Mouse (Mus musculus) forebrain, embryonic 14.5 days (tissue): ENCODE results near the gene Emsy. TPM values are rescaled to one million over a fixed set of nuclear protein-coding genes. Genes with fewer than 3 reads are reported as not detected.

Source experiments
- ATAC-seq: fragments of 200-750 bp; cut with Nextera tagmentation; 2 replicates; pipeline ENCODE4 v1.8.0; 2017; ENCODE audit warnings: mild to moderate bottlenecking, moderate library complexity
- DNase-seq: peaks from one replicate; pipeline ENCODE4 v3.0.0-alpha.2; 2015; ENCODE audit warnings: low spot score
- H3K27ac ChIP-seq: fragments of 300-500 bp; sonication (generic); 2 replicates; pipeline ENCODE4 v1.5.1; 2014; ENCODE audit warnings: low read depth, mild to moderate bottlenecking, control low read depth, low read length, moderate library complexity
- H3K27me3 ChIP-seq: fragments of 300-500 bp; sonication (generic); replicated peaks from 2 replicates; pipeline ENCODE4 v1.6.1; 2014; ENCODE audit warnings: low read length, control low read depth, mixed read lengths; ENCODE audit not compliant: control insufficient read depth, insufficient read depth
- H3K36me3 ChIP-seq: fragments of 300-500 bp; sonication (generic); 2 replicates; pipeline ENCODE4 v1.6.1; 2014; ENCODE audit warnings: low read length, control low read depth; ENCODE audit not compliant: control insufficient read depth, insufficient read depth
- H3K4me1 ChIP-seq: fragments of 300-500 bp; sonication (generic); 2 replicates; pipeline ENCODE4 v1.6.1; 2014; ENCODE audit warnings: antibody characterized with exemption, low read length, control low read depth; ENCODE audit not compliant: control insufficient read depth, insufficient read depth
- H3K4me2 ChIP-seq: fragments of 300-500 bp; sonication (generic); 2 replicates; pipeline ENCODE4 v1.6.1; 2014; ENCODE audit warnings: mild to moderate bottlenecking, control low read depth, low read length
- H3K4me3 ChIP-seq: fragments of 300-500 bp; sonication (generic); 2 replicates; pipeline ENCODE4 v1.5.1; 2014; ENCODE audit warnings: low read depth, low read length, control low read depth
- H3K9ac ChIP-seq: fragments of 300-500 bp; sonication (generic); 2 replicates; pipeline ENCODE4 v1.6.1; 2014; ENCODE audit warnings: mild to moderate bottlenecking, low read length, control low read depth, moderate library complexity
- H3K9me3 ChIP-seq: fragments of 300-500 bp; sonication (generic); replicated peaks from 2 replicates; pipeline ENCODE4 v1.6.1; 2016; ENCODE audit warnings: low read length, control low read depth, mixed read lengths; ENCODE audit not compliant: control insufficient read depth
- WGBS: fragments of 180-500 bp; shearing (Covaris S2); extraction: QIAGEN DNeasy Blood & Tissue Kit; methylation state at CpG from one replicate; pipeline ENCODE4 v1.1.7; 2014; 5-methylcytosine and 5-hydroxymethylcytosine counted together
- polyA plus RNA-seq: library from polyadenylated mRNA; unstranded; fragments of >200 nt; fragmentation: Nextera tagmentation; extraction: Ambion mirVana; gene quantifications from 2 replicates; pipeline ENCODE4 v1.2.1, GENCODE M21; 2014

Gene Emsy
- polyA plus RNA-seq, 1 experiment from 2014 or later = 49.4 TPM

DNA sequence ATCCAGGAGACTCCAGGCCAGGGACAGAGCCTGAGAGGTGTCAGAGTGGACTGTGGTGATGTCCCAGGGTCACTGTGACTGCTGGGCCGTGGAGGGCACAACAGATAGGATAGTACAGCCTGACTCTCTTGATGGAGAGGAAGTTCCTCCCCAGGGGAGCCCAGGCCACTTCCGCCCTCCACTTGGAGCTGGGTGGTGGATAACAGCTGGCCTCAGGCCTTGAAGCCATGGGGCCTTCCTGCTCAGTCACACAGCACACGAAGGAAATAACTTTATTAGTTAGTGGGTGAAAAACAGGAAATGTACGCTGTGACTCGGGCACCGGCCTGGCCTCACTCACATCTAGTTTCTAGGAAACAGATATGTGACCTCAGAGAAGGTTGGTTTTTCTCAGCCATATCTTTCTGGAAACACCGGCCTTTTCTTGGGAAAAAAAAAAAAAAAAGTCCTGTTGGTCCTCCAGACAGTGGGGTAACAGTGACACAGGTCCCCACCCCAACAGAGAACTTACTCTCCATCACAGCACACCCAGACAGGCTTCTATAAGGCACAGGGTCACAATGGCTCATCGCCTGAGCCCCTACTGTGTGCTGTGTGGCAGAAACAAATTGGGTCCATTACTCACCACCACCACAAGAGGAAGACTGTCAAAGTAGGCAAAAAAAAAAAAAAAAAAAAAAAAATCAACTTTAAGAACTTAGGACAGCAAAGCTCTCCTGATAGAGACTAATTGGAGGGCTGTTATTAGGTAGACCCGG lies 91.8 kb downstream of the Emsy start:
- no peak overlapping the region for H3K4me2 ChIP-seq
- no peaks in the 10 kb centered on the region for H3K36me3 ChIP-seq
- 79% methylated on average over 9 of the region's 9 CpGs for WGBS
- H3K4me1 ChIP-seq = no peaks in the 10 kb centered on the region
- H3K9ac ChIP-seq = no peak overlapping the region
- no peaks in the 10 kb centered on the region for H3K27me3 ChIP-seq
- DNase-seq (no peak), ATAC-seq (no peak)
- H3K27ac ChIP-seq = no peak overlapping the region; the same call in 1 of the 2 replicates
- H3K9me3 ChIP-seq = no peaks in the 10 kb centered on the region
- no peak overlapping the region for H3K4me3 ChIP-seq

DNA sequence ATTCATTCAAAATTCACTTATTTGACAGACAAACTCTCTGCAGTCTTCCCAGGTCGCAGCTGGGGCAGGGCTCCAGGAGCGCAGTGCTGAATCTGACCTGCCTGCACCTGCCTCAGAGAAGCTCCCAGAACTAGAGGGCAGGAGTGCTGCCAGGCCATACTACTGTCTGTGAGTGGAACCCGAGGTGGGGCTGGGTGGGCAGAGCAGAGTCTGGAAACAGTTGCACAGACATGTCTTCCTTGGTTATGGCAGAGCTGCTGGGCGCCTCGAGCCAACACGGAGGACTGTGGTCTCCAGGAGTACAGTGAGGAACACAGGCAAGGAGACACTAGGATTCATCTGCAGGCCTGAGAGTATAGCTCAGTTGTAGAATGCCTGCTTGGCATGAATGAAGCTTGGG lies 92.6 kb downstream of the Emsy start:
- WGBS = 88% methylated on average over 6 of the region's 6 CpGs
- Histone ChIP-seq H3K36me3 (no peaks in the 10 kb centered on the region), H3K9ac (no peak overlapping the region), H3K4me1 (no peaks in the 10 kb centered on the region), H3K4me2 (no peak overlapping the region), H3K27me3 (no peaks in the 10 kb centered on the region), H3K9me3 (no peaks in the 10 kb centered on the region), H3K4me3 (no peak overlapping the region), H3K27ac (no peak overlapping the region)
- ATAC-seq (no peak), DNase-seq (no peak)

DNA sequence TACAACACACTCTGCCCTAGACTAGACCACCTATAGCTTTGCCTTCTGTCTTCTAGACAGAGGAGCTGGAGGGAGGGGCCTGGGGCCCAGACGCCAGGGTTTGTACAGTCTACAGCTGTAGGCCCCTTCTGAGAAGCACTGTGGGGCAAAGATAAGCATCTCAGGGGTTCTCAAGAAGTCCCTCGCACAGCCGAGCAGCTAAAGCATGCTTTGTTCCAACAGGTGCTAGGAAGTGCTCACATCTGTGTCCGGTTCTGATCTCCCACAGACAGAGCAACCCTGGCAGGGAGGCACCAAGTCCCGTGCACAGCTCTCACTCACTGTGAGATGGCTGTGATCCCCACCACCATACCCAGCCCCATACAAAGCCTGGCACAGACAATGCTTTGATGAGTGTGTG lies 93.6 kb downstream of the Emsy start:
- no peak overlapping the region for H3K4me2 ChIP-seq
- DNase-seq (no peak), ATAC-seq (no peak)
- no peaks in the 10 kb centered on the region for H3K27me3 ChIP-seq
- no peaks in the 10 kb centered on the region for H3K9me3 ChIP-seq
- no peaks in the 10 kb centered on the region for H3K36me3 ChIP-seq
- no peaks in the 10 kb centered on the region for H3K4me1 ChIP-seq
- 78% methylated on average over 5 of the region's 5 CpGs for WGBS
- no peak overlapping the region for H3K9ac ChIP-seq
- H3K4me3 ChIP-seq = no peak overlapping the region
- H3K27ac ChIP-seq = no peak overlapping the region

DNA sequence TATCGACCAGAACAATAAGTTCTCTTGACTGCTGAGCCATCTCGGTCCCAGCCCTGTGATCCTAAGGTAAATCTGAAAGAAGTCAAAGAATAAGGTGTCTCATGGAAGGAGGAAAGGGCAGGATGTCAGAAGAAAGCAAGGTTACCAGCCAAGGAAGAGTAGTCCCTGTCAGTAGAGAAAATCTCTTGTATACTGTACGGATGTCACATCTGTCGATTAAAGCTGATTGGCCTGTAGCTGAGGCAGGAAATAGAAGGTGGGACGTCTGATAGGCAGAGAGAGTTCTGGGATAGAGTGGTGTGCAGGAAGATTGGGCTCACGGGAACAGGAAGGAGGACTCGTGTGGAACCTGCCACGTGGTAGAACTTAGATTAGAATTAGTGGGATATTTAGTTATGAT lies 94.4 kb downstream of the Emsy start:
- Histone ChIP-seq H3K4me1 (no peaks in the 10 kb centered on the region), H3K9ac (no peak overlapping the region), H3K27ac (no peak overlapping the region), H3K9me3 (no peaks in the 10 kb centered on the region), H3K27me3 (no peaks in the 10 kb centered on the region), H3K4me2 (no peak overlapping the region), H3K36me3 (no peaks in the 10 kb centered on the region), H3K4me3 (no peak overlapping the region)
- 87% methylated on average over 8 of the region's 8 CpGs for WGBS
- ATAC-seq (no peak), DNase-seq (no peak)

DNA sequence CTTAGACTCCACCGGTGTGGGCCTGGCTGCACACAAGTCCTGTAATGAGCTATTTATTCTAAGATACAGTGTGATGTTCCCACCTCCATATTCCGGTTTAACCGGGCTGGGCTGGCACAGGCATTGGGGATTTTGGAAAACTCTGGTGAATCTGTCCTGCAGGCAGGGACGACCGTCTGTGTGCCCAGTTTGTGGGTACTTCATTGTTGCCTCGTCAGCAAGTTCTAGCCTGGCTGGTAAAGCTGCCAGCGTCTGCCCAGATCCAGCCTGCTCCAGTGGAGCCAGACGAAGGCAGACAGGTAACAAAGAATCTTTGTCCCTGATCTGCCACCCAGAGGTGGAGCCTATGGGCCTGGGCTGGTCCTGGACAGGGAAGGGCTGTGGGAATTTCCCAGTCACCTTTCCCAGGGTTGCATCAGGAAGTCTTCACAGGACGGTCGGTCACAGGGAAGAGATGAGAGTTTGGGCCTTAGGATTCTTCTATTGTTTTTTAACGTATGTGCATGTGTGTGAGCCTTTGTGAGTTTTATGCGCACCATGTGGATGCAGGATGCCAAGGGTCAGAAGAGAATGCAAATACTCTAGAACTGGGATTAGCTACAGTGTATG lies 94.9 kb downstream of the Emsy start:
- Histone ChIP-seq H3K9ac (no peak overlapping the region), H3K9me3 (no peaks in the 10 kb centered on the region), H3K4me3 (no peak overlapping the region), H3K36me3 (no peaks in the 10 kb centered on the region), H3K4me1 (no peaks in the 10 kb centered on the region), H3K4me2 (no peak overlapping the region), H3K27ac (no peak overlapping the region), H3K27me3 (no peaks in the 10 kb centered on the region)
- 73% methylated on average over 12 of the region's 12 CpGs for WGBS
- no peak for ATAC-seq
- DNase-seq = no peak

DNA sequence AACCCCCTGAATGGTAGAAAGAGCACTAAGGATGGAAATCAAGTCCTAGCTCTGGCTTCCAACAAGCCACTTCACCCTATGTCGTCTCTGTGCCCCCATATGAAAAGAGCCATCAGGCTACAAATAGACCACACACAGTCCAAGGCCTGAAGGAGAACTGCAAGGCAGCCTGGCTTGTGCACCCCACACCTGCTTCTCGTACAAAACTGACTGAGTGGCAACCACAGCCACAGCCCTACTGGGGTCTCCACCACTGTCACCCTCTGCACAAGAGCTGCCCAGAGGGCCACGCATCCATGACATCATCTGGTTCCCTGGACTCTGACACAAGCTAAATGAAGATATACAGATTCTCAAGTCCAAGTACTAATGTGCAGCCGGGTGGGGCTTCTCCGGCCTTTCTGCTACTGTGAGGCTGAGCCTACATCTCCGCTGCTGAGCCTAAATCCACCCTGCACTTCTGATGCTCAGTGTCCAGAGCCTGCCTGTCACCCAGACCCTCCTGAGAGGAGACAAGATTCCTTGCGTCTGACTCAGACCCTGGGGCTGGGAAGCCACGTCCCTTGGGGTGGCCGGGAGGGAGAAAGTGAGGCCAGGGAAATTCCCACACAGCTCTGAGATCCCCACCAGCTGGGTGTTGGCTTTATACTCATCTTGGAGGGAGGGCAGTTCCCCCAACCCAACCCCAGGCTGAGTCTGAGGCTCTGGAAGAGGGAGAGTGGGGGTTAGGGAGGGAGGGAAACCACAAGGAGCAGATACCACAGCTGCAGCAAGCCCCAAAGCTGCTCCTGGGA lies 98.3 kb downstream of the Emsy start:
- Histone ChIP-seq H3K9ac (no peak overlapping the region), H3K27me3 (no peaks in the 10 kb centered on the region), H3K9me3 (no peaks in the 10 kb centered on the region), H3K4me2 (no peak overlapping the region), H3K27ac (no peak overlapping the region), H3K36me3 (no peaks in the 10 kb centered on the region), H3K4me1 (no peaks in the 10 kb centered on the region), H3K4me3 (no peak overlapping the region)
- 82% methylated on average over 9 of the region's 9 CpGs for WGBS
- no peak for ATAC-seq
- DNase-seq = no peak

DNA sequence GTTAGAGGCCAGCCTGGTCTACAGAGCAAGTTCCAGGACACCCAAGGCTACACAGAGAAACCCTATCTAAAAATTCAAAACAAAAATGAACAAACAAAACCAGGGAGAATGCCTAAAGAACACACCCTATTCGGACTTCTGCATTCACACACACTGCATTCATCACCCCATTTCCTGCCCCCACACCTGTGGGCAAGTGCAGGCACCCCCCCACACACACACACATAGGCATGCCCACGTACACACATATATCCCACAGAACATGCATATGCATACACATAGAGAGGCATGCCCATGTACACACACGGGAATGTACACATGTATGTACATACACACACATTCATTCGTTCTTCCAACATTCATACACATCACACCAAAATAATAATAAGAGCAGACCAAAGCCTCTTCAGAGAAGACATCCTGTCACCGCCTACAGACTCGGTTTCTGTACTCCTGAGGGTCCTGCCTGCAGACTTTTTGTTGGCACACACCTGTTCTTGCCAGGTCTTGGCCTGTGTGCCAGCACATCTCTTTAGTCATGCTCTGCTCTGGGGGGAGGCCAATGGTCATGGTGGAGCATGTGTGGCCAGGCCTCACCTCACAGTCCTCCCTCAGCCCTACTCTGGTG lies 99.7 kb downstream of the Emsy start:
- Histone ChIP-seq H3K4me1 (no peaks in the 10 kb centered on the region), H3K4me2 (no peak overlapping the region), H3K9ac (no peak overlapping the region), H3K9me3 (no peaks in the 10 kb centered on the region), H3K27me3 (no peaks in the 10 kb centered on the region), H3K4me3 (no peak overlapping the region), H3K27ac (no peak overlapping the region), H3K36me3 (no peaks in the 10 kb centered on the region)
- DNase-seq = no peak
- ATAC-seq = no peak
- WGBS = 88% methylated on average over 6 of the region's 6 CpGs

DNA sequence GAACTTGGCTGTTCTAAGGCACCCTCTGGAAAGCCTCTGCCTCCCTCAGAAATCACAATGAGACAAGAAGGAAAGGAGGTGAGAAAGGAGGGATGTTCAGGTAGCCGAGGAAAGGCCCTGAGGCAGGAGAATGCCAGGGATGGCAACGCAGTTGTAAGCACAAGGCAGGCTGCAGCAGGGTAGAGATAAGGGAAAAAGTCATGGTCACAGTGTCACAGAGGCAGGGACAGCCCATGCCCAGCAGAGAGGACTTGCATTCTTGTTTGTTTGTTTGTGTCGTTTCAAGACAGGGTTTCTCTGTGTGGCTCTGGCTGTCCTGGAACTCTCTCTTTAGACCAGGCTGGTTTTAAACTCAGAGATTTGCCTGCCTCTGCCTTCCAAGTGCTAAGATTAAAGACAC lies 105.5 kb downstream of the Emsy start:
- Histone ChIP-seq H3K9ac (no peak overlapping the region), H3K4me1 (no peaks in the 10 kb centered on the region), H3K27me3 (no peaks in the 10 kb centered on the region), H3K9me3 (no peaks in the 10 kb centered on the region), H3K36me3 (no peaks in the 10 kb centered on the region), H3K27ac (no peak overlapping the region), H3K4me3 (no peak overlapping the region), H3K4me2 (no peak overlapping the region)
- no peak for DNase-seq
- 78% methylated on average over 3 of the region's 3 CpGs for WGBS
- no peak for ATAC-seq
